Mouse (Mus musculus) lung, embryonic 15.5 days (tissue): ENCODE measurements at regions not wholly inside any gene's neighbourhood (a gene's known extent, or its start where the extent isn't known, plus 50 kb on each side); places are given as distances from the start of the nearest gene placed in this dataset.

ENCODE experiments used
- ATAC-seq: fragments of 200-750 bp; cut with Nextera tagmentation; 2 replicates; pipeline ENCODE4 v1.8.0; 2017; ENCODE audit warnings: moderate number of reproducible peaks, borderline replicate concordance; ENCODE audit not compliant: low FRiP score, low TSS enrichment; ENCODE audit errors: extremely low read depth
- H3K27ac ChIP-seq: fragments of 300-500 bp; sonication (generic); 2 replicates; pipeline ENCODE4 v1.5.1; 2015; ENCODE audit warnings: moderate library complexity, mild to moderate bottlenecking, inconsistent platforms
- H3K27me3 ChIP-seq: fragments of 300-500 bp; sonication (generic); 2 replicates; pipeline ENCODE4 v1.6.1; 2015; ENCODE audit warnings: inconsistent platforms
- H3K36me3 ChIP-seq: fragments of 300-500 bp; sonication (generic); 2 replicates; pipeline ENCODE4 v1.6.1; 2015; ENCODE audit warnings: inconsistent platforms
- H3K4me1 ChIP-seq: fragments of 300-500 bp; sonication (generic); 2 replicates; pipeline ENCODE4 v1.6.1; 2015; ENCODE audit warnings: inconsistent platforms
- H3K4me2 ChIP-seq: fragments of 300-500 bp; sonication (generic); 2 replicates; pipeline ENCODE4 v1.6.1; 2015; ENCODE audit warnings: inconsistent platforms, mild to moderate bottlenecking, moderate library complexity
- H3K4me3 ChIP-seq: fragments of 300-500 bp; sonication (generic); 2 replicates; pipeline ENCODE4 v1.5.1; 2015; ENCODE audit warnings: mild to moderate bottlenecking, inconsistent platforms
- H3K9ac ChIP-seq: fragments of 300-500 bp; sonication (generic); 2 replicates; pipeline ENCODE4 v1.6.1; 2015; ENCODE audit warnings: inconsistent platforms
- H3K9me3 ChIP-seq: fragments of 300-500 bp; sonication (generic); 2 replicates; pipeline ENCODE4 v1.6.1; 2016; ENCODE audit warnings: inconsistent platforms
- whole genome bisulfite sequencing: fragments of 180-500 bp; shearing (Covaris S2); methylation state at CpG from one replicate; pipeline ENCODE4 v1.1.7; 2015; 5-methylcytosine and 5-hydroxymethylcytosine counted together

GRCm38 (mm10) chr17:45943244-45943643 lies 88.9 kb downstream of the Vegfa start:
- no peak overlapping the region for H3K9ac ChIP-seq
- no peaks in the 10 kb centered on the region for H3K36me3 ChIP-seq
- H3K4me1 ChIP-seq = peaks cover 31% of the 10 kb centered on the region
- no peak for ATAC-seq
- H3K27me3 ChIP-seq = no peaks in the 10 kb centered on the region
- peak overlapping the region; percentile 82 for H3K27ac ChIP-seq
- no peak overlapping the region for H3K4me3 ChIP-seq
- no peak overlapping the region for H3K4me2 ChIP-seq
- no peaks in the 10 kb centered on the region for H3K9me3 ChIP-seq
- WGBS = 26% methylated on average over 6 of the region's 6 CpGs

- WGBS = 72% methylated on average over 4 of the region's 4 CpGs
- Histone ChIP-seq H3K9me3 (no peaks in the 10 kb centered on the region), H3K36me3 (no peaks in the 10 kb centered on the region), H3K27ac (no peak overlapping the region), H3K9ac (no peak overlapping the region), H3K4me3 (no peak overlapping the region), H3K4me1 (peaks cover 29% of the 10 kb centered on the region), H3K4me2 (no peak overlapping the region), H3K27me3 (no peaks in the 10 kb centered on the region)
- ATAC-seq = no peak
Observed at GRCm38 (mm10) chr17:45941890-45942375, 90.2 kb downstream of the Vegfa start.

GRCm38 (mm10) chr17:45940121-45940813 lies 91.9 kb downstream of the Vegfa start:
- 52% methylated on average over 16 of the region's 16 CpGs for WGBS
- peaks cover 32% of the 10 kb centered on the region for H3K4me1 ChIP-seq
- no peaks in the 10 kb centered on the region for H3K36me3 ChIP-seq
- no peaks in the 10 kb centered on the region for H3K27me3 ChIP-seq
- ATAC-seq = 0 out of 2 replicates have a peak, but pooled peaks have one; percentile 35
- no peaks in the 10 kb centered on the region for H3K9me3 ChIP-seq
- H3K4me3 ChIP-seq = no peak overlapping the region
- H3K27ac ChIP-seq = no peak overlapping the region
- no peak overlapping the region for H3K4me2 ChIP-seq
- H3K9ac ChIP-seq = no peak overlapping the region

GRCm38 (mm10) chr17:45938284-45938683 lies 93.9 kb downstream of the Vegfa start:
- 48% methylated on average over 1 of the region's 1 CpGs for WGBS
- H3K9me3 ChIP-seq = no peaks in the 10 kb centered on the region
- no peak overlapping the region for H3K27ac ChIP-seq
- no peak overlapping the region for H3K4me3 ChIP-seq
- no peaks in the 10 kb centered on the region for H3K27me3 ChIP-seq
- no peak for ATAC-seq
- no peak overlapping the region for H3K9ac ChIP-seq
- no peaks in the 10 kb centered on the region for H3K36me3 ChIP-seq
- H3K4me1 ChIP-seq = peaks cover 23% of the 10 kb centered on the region
- no peak overlapping the region for H3K4me2 ChIP-seq

- Histone ChIP-seq H3K27ac (no peak overlapping the region), H3K4me1 (peaks cover 21% of the 10 kb centered on the region), H3K4me2 (no peak overlapping the region), H3K9me3 (no peaks in the 10 kb centered on the region), H3K4me3 (no peak overlapping the region), H3K36me3 (no peaks in the 10 kb centered on the region), H3K27me3 (no peaks in the 10 kb centered on the region), H3K9ac (no peak overlapping the region)
- WGBS = 55% methylated on average over 12 of the region's 12 CpGs
- ATAC-seq = no peak
Observed at GRCm38 (mm10) chr17:45936577-45936976, 95.6 kb downstream of the Vegfa start.

- Histone ChIP-seq H3K36me3 (no peaks in the 10 kb centered on the region), H3K27me3 (no peaks in the 10 kb centered on the region), H3K4me2 (no peak overlapping the region), H3K27ac (no peak overlapping the region), H3K9ac (no peak overlapping the region), H3K4me1 (peaks cover 25% of the 10 kb centered on the region), H3K4me3 (no peak overlapping the region), H3K9me3 (no peaks in the 10 kb centered on the region)
- ATAC-seq = no peak
- 54% methylated on average over 4 of the region's 4 CpGs for WGBS
Observed at GRCm38 (mm10) chr17:45935291-45935690, 96.9 kb downstream of the Vegfa start.

GRCm38 (mm10) chr17:45934002-45934401 lies 98.2 kb downstream of the Vegfa start:
- Histone ChIP-seq H3K4me2 (no peak overlapping the region), H3K36me3 (no peaks in the 10 kb centered on the region), H3K9ac (no peak overlapping the region), H3K4me3 (no peak overlapping the region), H3K4me1 (peaks cover 23% of the 10 kb centered on the region), H3K27ac (no peak overlapping the region), H3K9me3 (no peaks in the 10 kb centered on the region), H3K27me3 (no peaks in the 10 kb centered on the region)
- ATAC-seq = no peak
- WGBS = 39% methylated on average over 2 of the region's 2 CpGs

GRCm38 (mm10) chr17:45933034-45933433 lies 99.1 kb downstream of the Vegfa start:
- H3K27ac ChIP-seq = no peak overlapping the region
- no peak overlapping the region for H3K4me2 ChIP-seq
- no peak overlapping the region for H3K9ac ChIP-seq
- ATAC-seq = no peak
- no peaks in the 10 kb centered on the region for H3K36me3 ChIP-seq
- no peaks in the 10 kb centered on the region for H3K27me3 ChIP-seq
- H3K4me3 ChIP-seq = no peak overlapping the region
- peaks cover 27% of the 10 kb centered on the region for H3K4me1 ChIP-seq
- WGBS = 27% methylated on average over 10 of the region's 10 CpGs
- no peaks in the 10 kb centered on the region for H3K9me3 ChIP-seq

- WGBS = 51% methylated on average over 6 of the region's 6 CpGs
- no peak overlapping the region for H3K4me2 ChIP-seq
- H3K4me1 ChIP-seq = peaks cover 27% of the 10 kb centered on the region
- ATAC-seq = no peak
- no peak overlapping the region for H3K27ac ChIP-seq
- H3K36me3 ChIP-seq = no peaks in the 10 kb centered on the region
- no peaks in the 10 kb centered on the region for H3K9me3 ChIP-seq
- no peak overlapping the region for H3K9ac ChIP-seq
- H3K4me3 ChIP-seq = no peak overlapping the region
- no peaks in the 10 kb centered on the region for H3K27me3 ChIP-seq
Observed at GRCm38 (mm10) chr17:45932611-45933010, 99.6 kb downstream of the Vegfa start.

- no peaks in the 10 kb centered on the region for H3K27me3 ChIP-seq
- H3K9me3 ChIP-seq = no peaks in the 10 kb centered on the region
- no peaks in the 10 kb centered on the region for H3K36me3 ChIP-seq
- H3K4me2 ChIP-seq = no peak overlapping the region
- WGBS = 66% methylated on average over 7 of the region's 7 CpGs
- no peak overlapping the region; the same call in 1 of the 2 replicates for H3K27ac ChIP-seq
- H3K4me1 ChIP-seq = peaks cover 22% of the 10 kb centered on the region
- ATAC-seq = no peak
- no peak overlapping the region for H3K4me3 ChIP-seq
- H3K9ac ChIP-seq = no peak overlapping the region
Observed at GRCm38 (mm10) chr17:45929591-45929990, 102.6 kb downstream of the Vegfa start.

- Histone ChIP-seq H3K9ac (no peak overlapping the region), H3K4me1 (peaks cover 22% of the 10 kb centered on the region), H3K9me3 (no peaks in the 10 kb centered on the region), H3K27ac (no peak overlapping the region), H3K36me3 (no peaks in the 10 kb centered on the region), H3K4me3 (no peak overlapping the region), H3K4me2 (no peak overlapping the region), H3K27me3 (no peaks in the 10 kb centered on the region)
- no peak for ATAC-seq
- 48% methylated on average over 8 of the region's 8 CpGs for WGBS
Observed at GRCm38 (mm10) chr17:45928903-45929477, 103.2 kb downstream of the Vegfa start.

GRCm38 (mm10) chr17:45928013-45928412 lies 104.2 kb downstream of the Vegfa start:
- Histone ChIP-seq H3K27me3 (no peaks in the 10 kb centered on the region), H3K4me2 (no peak overlapping the region), H3K9ac (no peak overlapping the region), H3K36me3 (no peaks in the 10 kb centered on the region), H3K27ac (no peak overlapping the region), H3K4me1 (peaks cover 18% of the 10 kb centered on the region), H3K9me3 (no peaks in the 10 kb centered on the region), H3K4me3 (no peak overlapping the region)
- no peak for ATAC-seq
- 78% methylated on average over 4 of the region's 4 CpGs for WGBS
